ENCODE assay signal across 9 mouse cellular contexts in the genomic region with DNA sequence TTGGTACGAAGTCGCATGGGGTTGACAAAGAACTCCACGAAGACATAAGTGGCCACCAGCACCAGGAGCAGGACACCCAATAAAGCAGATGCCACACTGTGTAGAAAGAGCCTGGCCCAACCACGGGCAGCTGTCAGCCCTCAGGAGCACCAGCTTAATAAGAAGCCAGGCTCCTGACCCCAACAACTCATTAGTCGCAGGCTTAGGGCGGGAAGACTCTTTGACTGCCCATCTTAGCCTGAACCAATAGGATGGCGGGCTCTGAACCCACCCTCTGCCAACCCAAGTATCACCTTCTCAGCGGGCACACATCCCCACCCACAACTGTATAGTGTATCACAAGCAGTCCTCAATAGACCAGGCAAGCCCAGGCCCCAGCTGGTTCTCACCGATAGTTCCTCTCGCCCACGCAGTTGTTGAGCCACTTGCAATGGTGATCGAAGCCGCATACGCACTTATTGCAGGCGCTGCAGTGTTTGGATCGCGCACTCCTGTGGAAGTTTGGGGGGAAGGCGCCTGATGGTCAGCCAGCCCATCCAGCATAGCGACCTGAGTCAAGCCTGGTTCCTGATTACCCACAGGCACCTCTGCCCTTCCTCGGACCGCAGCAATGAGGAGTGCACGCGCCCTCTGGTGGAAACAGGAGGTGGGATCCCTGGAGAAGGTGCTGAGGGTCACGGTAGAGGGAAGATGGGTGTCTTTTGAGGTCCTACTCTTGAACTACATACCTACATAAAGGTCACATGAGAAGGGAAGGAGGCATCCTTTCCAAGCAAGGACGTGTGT. TPM values are rescaled to one million over a fixed set of nuclear protein-coding genes. Genes with fewer than 3 reads are reported as not detected.
DNase-seq lines count a peak whose midpoint lies in the region; ATAC-seq lines count a peak whose summit lies in the region.
"Had no signal": no experiment of that assay in that cellular context is flagged by ENCODE, and none has a peak within 500 bp of the region (broad histone marks: within the 10 kb centered on the region; RNA-seq: fewer than 3 reads in every experiment).

No protein-coding gene starts in this region.

- H3K4me1 ChIP-seq in forebrain, embryonic 14.5 days (ENCODE audit: control insufficient read depth, insufficient read depth, low read length) = peaks cover 9% of the 10 kb centered on the region
- H3K4me1 ChIP-seq in forebrain, embryonic 13.5 days = peaks cover 37% of the 10 kb centered on the region
- peaks cover 19% of the 10 kb centered on the region for H3K4me1 ChIP-seq in midbrain, embryonic 14.5 days (ENCODE audit: control insufficient read depth, insufficient read depth, low read length)

- 0 out of 2 replicates have a peak, but pooled peaks cover 4% of the 10 kb centered on the region for H3K27me3 ChIP-seq in forebrain, embryonic 14.5 days (replicated peaks; ENCODE audit: control insufficient read depth, insufficient read depth, low read length)
- peaks cover 31% of the 10 kb centered on the region for H3K27me3 ChIP-seq in forebrain, embryonic 13.5 days
- H3K27me3 ChIP-seq in midbrain, embryonic 14.5 days (ENCODE audit: control insufficient read depth, insufficient read depth, low read length) = no peaks in the 10 kb centered on the region
- H3K27me3 ChIP-seq: Patski had no signal

- 0 out of 2 replicates have a peak, but pooled peaks cover 3% of the 10 kb centered on the region for H3K36me3 ChIP-seq in forebrain, embryonic 14.5 days (ENCODE audit: control insufficient read depth, insufficient read depth, low read length)
- peaks cover 23% of the 10 kb centered on the region for H3K36me3 ChIP-seq in forebrain, embryonic 13.5 days (ENCODE audit: poor library complexity, severe bottlenecking)
- H3K36me3 ChIP-seq in midbrain, embryonic 14.5 days (ENCODE audit: control insufficient read depth, insufficient read depth, low read length) = peaks cover 8% of the 10 kb centered on the region; the same call in 1 of the 2 replicates

- no peak overlapping the region for H3K27ac ChIP-seq in forebrain, embryonic 14.5 days (ENCODE audit: low read depth, low read length)
- H3K27ac ChIP-seq in forebrain, embryonic 13.5 days = no peak overlapping the region
- no peak overlapping the region for H3K27ac ChIP-seq in midbrain, embryonic 14.5 days (replicated peaks; ENCODE audit: low read depth, low read length)

- no peak overlapping the region for H3K4me2 ChIP-seq in forebrain, embryonic 14.5 days (ENCODE audit: low read length)
- H3K4me2 ChIP-seq in forebrain, embryonic 13.5 days = no peak overlapping the region
- no peak overlapping the region for H3K4me2 ChIP-seq in midbrain, embryonic 14.5 days (ENCODE audit: low read length)

- no peak overlapping the region for H3K9ac ChIP-seq in forebrain, embryonic 14.5 days (ENCODE audit: low read length)
- no peak overlapping the region for H3K9ac ChIP-seq in forebrain, embryonic 13.5 days
- H3K9ac ChIP-seq in midbrain, embryonic 14.5 days (replicated peaks; ENCODE audit: low read length) = no peak overlapping the region

- H3K9me3 ChIP-seq in forebrain, embryonic 14.5 days (replicated peaks; ENCODE audit: control insufficient read depth, low read length) = no peaks in the 10 kb centered on the region
- no peaks in the 10 kb centered on the region for H3K9me3 ChIP-seq in forebrain, embryonic 13.5 days (replicated peaks)
- H3K9me3 ChIP-seq in midbrain, embryonic 14.5 days (ENCODE audit: control insufficient read depth, low read length) = no peaks in the 10 kb centered on the region

- no peak overlapping the region for H3K4me3 ChIP-seq in forebrain, embryonic 14.5 days (ENCODE audit: low read depth, low read length)
- H3K4me3 ChIP-seq in forebrain, embryonic 13.5 days = no peak overlapping the region
- no peak overlapping the region for H3K4me3 ChIP-seq in midbrain, embryonic 14.5 days (replicated peaks; ENCODE audit: low read depth, low read length)

- DNase-seq in forebrain, embryonic 14.5 days (ENCODE audit: low spot score) = peak; percentile 32
- DNase-seq in urinary bladder, postnatal 25 days (ENCODE audit: low spot score) = peak; percentile 58
- DNase-seq in urinary bladder, postnatal 10 days (ENCODE audit: low spot score) = no peak
- DNase-seq in kidney, postnatal 36 days = peak; percentile 73 to 83
- DNase-seq in midbrain, embryonic 14.5 days = peak; percentile 75
- no peak for DNase-seq in frontal cortex, postnatal 36 days (ENCODE audit: low spot score in 2 of 2)

- 42% methylated on average over 25 of the region's 25 CpGs for WGBS in forebrain, embryonic 14.5 days
- WGBS in forebrain, embryonic 13.5 days = 42% methylated on average over 25 of the region's 25 CpGs
- WGBS in midbrain, embryonic 14.5 days = 44% methylated on average over 25 of the region's 25 CpGs

- no peak for ATAC-seq in forebrain, embryonic 14.5 days
- no peak; the same call in 1 of the 2 replicates for ATAC-seq in forebrain, embryonic 13.5 days
- peak; percentile 60 for ATAC-seq in erythroblast, adult 5-6 weeks (replicated peaks; ENCODE audit: low FRiP score, poor library complexity, severe bottlenecking)
- ATAC-seq in midbrain, embryonic 14.5 days (ENCODE audit: low FRiP score, low TSS enrichment) = peak; percentile 59; the same call in 1 of the 2 replicates
- ATAC-seq: Patski had no signal

RNA-seq across cellular contexts. Expression of a gene that starts 5.5 kb away (rescaled TPM):
- polyA plus RNA-seq in forebrain, embryonic 14.5 days (2014; fragmentation: Nextera tagmentation; extraction: Ambion mirVana) = 49.2 and 57.0 TPM in 2 replicates
- polyA plus RNA-seq in forebrain, embryonic 13.5 days (2015; fragmentation: Nextera tagmentation; extraction: Ambion mirVana) = 34.6 and 40.4 TPM in 2 replicates
- total RNA-seq in erythroblast, adult 5-6 weeks (2015; ENCODE audit: low replicate concordance) = not detected in 2 replicates
- total RNA-seq in erythroblast, adult 5-6 weeks (2017; ENCODE audit: low replicate concordance) = not detected in 2 replicates
- polyA plus RNA-seq in midbrain, embryonic 14.5 days (2014; fragmentation: Nextera tagmentation; extraction: Ambion mirVana) = 91.3 and 108 TPM in 2 replicates

RNA-seq across cellular contexts. Expression of a gene that starts 19.9 kb away (rescaled TPM):
- 15.5 and 22.0 TPM in 2 replicates for polyA plus RNA-seq in forebrain, embryonic 14.5 days (2014; fragmentation: Nextera tagmentation; extraction: Ambion mirVana)
- 20.6 and 24.8 TPM in 2 replicates for polyA plus RNA-seq in forebrain, embryonic 13.5 days (2015; fragmentation: Nextera tagmentation; extraction: Ambion mirVana)
- not detected in 2 replicates for total RNA-seq in erythroblast, adult 5-6 weeks (2015; ENCODE audit: low replicate concordance)
- 0.17 and 0.42 TPM in 2 replicates for total RNA-seq in erythroblast, adult 5-6 weeks (2017; ENCODE audit: low replicate concordance)
- 25.2 and 26.4 TPM in 2 replicates for polyA plus RNA-seq in midbrain, embryonic 14.5 days (2014; fragmentation: Nextera tagmentation; extraction: Ambion mirVana)

RNA-seq across cellular contexts. Expression of a gene that starts 41.7 kb away (rescaled TPM):
- 1.1 and 1.8 TPM in 2 replicates for polyA plus RNA-seq in forebrain, embryonic 14.5 days (2014; fragmentation: Nextera tagmentation; extraction: Ambion mirVana)
- 3.9 and 6.1 TPM in 2 replicates for polyA plus RNA-seq in forebrain, embryonic 13.5 days (2015; fragmentation: Nextera tagmentation; extraction: Ambion mirVana)
- total RNA-seq in erythroblast, adult 5-6 weeks (2015; ENCODE audit: low replicate concordance) = 2.3 TPM in 1 of 2 replicates, not detected in the other
- not detected in 2 replicates for total RNA-seq in erythroblast, adult 5-6 weeks (2017; ENCODE audit: low replicate concordance)
- 5.9 and 9.7 TPM in 2 replicates for polyA plus RNA-seq in midbrain, embryonic 14.5 days (2014; fragmentation: Nextera tagmentation; extraction: Ambion mirVana)

Comparison
In these comparisons a context has a peak if more than half of its experiments do, and no peak if none do; other contexts are left out.
1. DNase-seq: peak in forebrain, embryonic 14.5 days (single experiment), urinary bladder, postnatal 25 days (single experiment), kidney, postnatal 36 days (2 of 2) and midbrain, embryonic 14.5 days (single experiment); none in urinary bladder, postnatal 10 days (single experiment) and frontal cortex, postnatal 36 days (0 of 2).
2. ATAC-seq: peak in erythroblast, adult 5-6 weeks (single experiment) and midbrain, embryonic 14.5 days (single experiment); none in forebrain, embryonic 14.5 days (single experiment) and forebrain, embryonic 13.5 days (single experiment).